Mouse (Mus musculus): Measurements from ENCODE around the gene Cbfb.

The Cbfb gene

GRCm38 (mm10) chr8:105252680-105253537 lies 82.4 kb downstream of the Cbfb start:
- DNase-seq (ENCODE audit: low spot score), result no peak

- no peak for DNase-seq (ENCODE audit: low spot score)
These were observed 83.3 kb downstream of the Cbfb start for GRCm38 (mm10) chr8:105253766-105254151.

GRCm38 (mm10) chr8:105254152-105254965 lies 83.9 kb downstream of the Cbfb start:
- peak; percentile 94 for DNase-seq (ENCODE audit: low spot score)

DNA sequence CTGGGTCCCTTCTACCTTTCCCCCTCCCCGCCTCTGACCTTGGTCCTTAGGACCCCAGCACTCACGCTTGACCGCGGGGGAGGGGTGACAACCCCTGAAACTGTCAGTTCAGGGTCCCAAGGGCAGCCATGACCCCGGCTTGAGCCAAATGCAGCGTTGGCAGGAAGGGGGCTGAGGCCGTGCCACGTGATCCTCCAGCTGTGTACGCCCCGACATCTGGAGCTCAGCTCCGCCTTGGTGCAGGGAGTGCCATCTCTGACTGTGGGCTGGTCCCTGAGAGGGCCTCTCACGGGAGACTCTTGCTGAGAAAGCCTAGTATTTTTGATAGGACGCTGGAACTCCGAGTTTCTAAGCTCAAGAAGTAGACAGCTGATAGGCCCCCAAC lies 84.5 kb downstream of the Cbfb start, which contains the start of gene B3gnt9:
B3gnt9 (minus strand) TSS at position 188 of the 385 bp plus-strand sequence.
- no peak for DNase-seq (ENCODE audit: low spot score)

GRCm38 (mm10) chr8:105257318-105258114 lies 87.0 kb downstream of the Cbfb start:
- no peak for DNase-seq (ENCODE audit: low spot score)

- peak; percentile 59 for DNase-seq (ENCODE audit: low spot score)
These were observed 88.6 kb downstream of the Cbfb start for GRCm38 (mm10) chr8:105258911-105259720.

DNA sequence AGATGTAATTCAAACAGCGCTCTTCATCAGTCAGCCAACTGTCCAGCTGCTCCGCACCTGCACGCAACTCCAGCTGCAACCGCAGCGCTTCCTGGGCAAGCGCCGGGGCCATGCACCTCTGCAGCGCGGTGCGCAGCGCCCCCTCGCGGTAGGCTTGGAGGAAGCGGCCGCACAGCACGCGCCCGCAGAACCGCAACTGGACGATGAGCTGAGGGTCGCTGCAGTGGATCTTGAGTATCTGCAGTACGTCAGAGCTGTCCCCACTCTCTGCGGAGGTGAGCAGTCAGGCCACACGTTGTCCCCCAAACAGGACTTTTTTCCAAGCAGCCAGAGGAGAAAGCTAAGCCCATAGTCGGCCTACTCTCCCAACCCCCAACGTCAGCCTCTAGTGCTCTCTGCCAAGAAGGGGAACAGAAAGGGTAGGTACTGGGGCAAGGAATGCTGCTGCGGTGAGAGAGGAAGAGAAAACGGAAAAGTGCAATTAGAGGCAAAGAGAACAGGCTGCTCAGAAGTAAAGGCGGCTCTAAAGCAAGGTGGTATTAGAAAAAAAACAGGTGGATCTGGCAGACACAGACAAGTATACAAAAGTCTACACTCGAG lies 89.3 kb downstream of the Cbfb start:
- peak; percentile 91 for DNase-seq (ENCODE audit: low spot score)

GRCm38 (mm10) chr8:105260371-105261099 lies 90.1 kb downstream of the Cbfb start:
- DNase-seq (ENCODE audit: low spot score), result no peak

DNA sequence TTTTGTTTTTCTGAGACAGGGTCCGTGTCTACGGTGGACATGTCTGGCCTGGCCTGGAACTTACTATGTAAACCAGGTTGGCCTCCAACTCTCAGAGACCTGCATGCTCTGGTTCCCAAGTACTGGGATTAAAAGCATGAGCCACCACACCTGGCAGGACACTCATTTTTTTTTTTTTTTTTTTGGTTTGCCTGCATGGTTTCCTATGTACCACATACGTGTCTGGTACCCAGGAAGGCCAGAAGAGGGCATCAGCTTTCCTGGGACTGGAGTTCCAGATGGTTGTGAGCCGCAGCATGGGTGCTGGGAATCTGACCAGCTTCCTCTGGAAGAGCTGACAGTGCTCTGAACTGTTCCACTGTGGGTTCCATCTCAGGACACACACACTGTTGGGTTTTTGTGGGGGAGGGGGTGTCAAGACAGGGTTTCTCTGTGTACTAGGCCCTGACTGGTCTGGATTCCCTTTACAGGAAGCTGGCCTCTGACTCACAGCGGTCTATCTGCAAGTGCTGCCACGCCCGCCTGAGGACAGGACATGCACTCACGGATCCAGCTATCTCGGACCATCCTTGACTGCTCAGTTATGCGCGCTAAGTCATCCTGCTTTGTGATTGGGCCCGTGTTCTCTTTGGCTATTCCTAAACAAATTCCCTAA lies 91.0 kb downstream of the Cbfb start:
- no peak for DNase-seq (ENCODE audit: low spot score)

GRCm38 (mm10) chr8:105263244-105263912 lies 92.9 kb downstream of the Cbfb start:
- no peak for DNase-seq (ENCODE audit: low spot score)

GRCm38 (mm10) chr8:105264024-105264982 lies 93.8 kb downstream of the Cbfb start, which contains the start of the genes Tradd and Fbxl8:
TSS of gene Tradd (minus strand) at chr8:105264609.
TSS of gene Fbxl8 (plus strand) at chr8:105264648.
- peak; percentile 66 for DNase-seq (ENCODE audit: low spot score)

DNA sequence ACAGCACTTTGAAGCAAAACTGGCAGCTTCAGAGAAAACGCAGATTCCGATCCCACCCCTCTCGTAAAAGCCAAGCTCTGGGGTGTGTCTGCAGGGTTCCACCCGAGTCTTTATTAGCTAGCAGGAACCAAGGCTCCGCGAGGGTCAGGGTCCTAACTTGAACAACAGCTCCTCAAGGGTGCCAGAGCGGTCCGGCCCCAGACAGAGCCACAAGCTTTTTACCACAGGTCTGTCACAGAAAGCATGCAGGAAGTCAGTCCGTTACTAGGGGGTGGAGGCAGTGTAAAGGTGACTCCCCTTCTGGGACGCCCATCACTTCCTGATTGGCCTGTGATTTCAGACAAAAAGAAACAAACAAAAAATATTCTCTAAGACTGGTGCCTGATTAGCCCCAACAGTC lies 94.7 kb downstream of the Cbfb start:
- no peak for DNase-seq (ENCODE audit: low spot score)

GRCm38 (mm10) chr8:105266775-105267174 lies 96.3 kb downstream of the Cbfb start:
- DNase-seq (ENCODE audit: low spot score), result no peak
